Mouse (Mus musculus): ENCODE data around the gene Vps16. TPM values are rescaled to one million over a fixed set of nuclear protein-coding genes. Genes with fewer than 3 reads are reported as not detected.
A peak's percentile ranks its signal among the peaks of the same experiment; 100 is the strongest.

Gene Vps16
- total RNA-seq, 2 experiments from 2014 or later: 78.0 to 78.3 TPM

- no peak for DNase-seq (ENCODE audit: low spot score in 2 of 2)
- intact Hi-C loops (cut with DNase I): loop anchor here (5.0 kb wide), 1 partner anchor 40 kb away; no protein-coding TSS in a partner anchor
Measured at GRCm38 (mm10) chr2:130452266-130452665, 28.1 kb downstream of the Vps16 start.

GRCm38 (mm10) chr2:130453421-130453820 lies 29.3 kb downstream of the Vps16 start:
- peak in 1 of 2 experiments; percentile 41 for DNase-seq (ENCODE audit: low spot score in 2 of 2)
- intact Hi-C loops (cut with DNase I): loop anchor here (5.0 kb wide), 1 partner anchor 39 kb away; no protein-coding TSS in a partner anchor

- DNase-seq (ENCODE audit: low spot score in 2 of 2): peak; percentile 38 to 41
- intact Hi-C loops (cut with DNase I): loop anchor here (5.0 kb wide), 1 partner anchor 37 kb away; no protein-coding TSS in a partner anchor
Measured at GRCm38 (mm10) chr2:130454748-130455370, 30.7 kb downstream of the Vps16 start.

GRCm38 (mm10) chr2:130457871-130458270 lies 33.7 kb downstream of the Vps16 start:
- intact Hi-C loops (cut with DNase I): no loop called here

GRCm38 (mm10) chr2:130459576-130459975 lies 35.4 kb downstream of the Vps16 start:
- intact Hi-C loops (cut with DNase I): no loop called here
- no peak for DNase-seq (ENCODE audit: low spot score in 2 of 2)

More at GRCm38 (mm10) chr2:130457871-130458270, 33.7 kb downstream of the Vps16 start:
- no peak for DNase-seq (ENCODE audit: low spot score in 2 of 2)

GRCm38 (mm10) chr2:130461287-130462071 lies 37.3 kb downstream of the Vps16 start:
- intact Hi-C loops (cut with DNase I): no loop called here
- no peak for DNase-seq (ENCODE audit: low spot score in 2 of 2)

GRCm38 (mm10) chr2:130466438-130466837 lies 42.3 kb downstream of the Vps16 start:
- intact Hi-C loops (cut with DNase I): no loop called here

GRCm38 (mm10) chr2:130469366-130469765 lies 45.2 kb downstream of the Vps16 start:
- no peak for DNase-seq (ENCODE audit: low spot score in 2 of 2)
- intact Hi-C loops (cut with DNase I): no loop called here

More at GRCm38 (mm10) chr2:130466438-130466837, 42.3 kb downstream of the Vps16 start:
- no peak for DNase-seq (ENCODE audit: low spot score in 2 of 2)

- intact Hi-C loops (cut with DNase I): no loop called here
Measured at GRCm38 (mm10) chr2:130469935-130470334, 45.8 kb downstream of the Vps16 start.

GRCm38 (mm10) chr2:130472908-130473510 lies 48.9 kb downstream of the Vps16 start:
- DNase-seq (ENCODE audit: low spot score in 2 of 2): no peak
- intact Hi-C loops (cut with DNase I): no loop called here

More at GRCm38 (mm10) chr2:130469935-130470334, 45.8 kb downstream of the Vps16 start:
- DNase-seq (ENCODE audit: low spot score in 2 of 2): no peak

- DNase-seq (ENCODE audit: low spot score in 2 of 2): no peak
- intact Hi-C loops (cut with DNase I): no loop called here
Measured at GRCm38 (mm10) chr2:130475764-130476163, 51.6 kb downstream of the Vps16 start.

GRCm38 (mm10) chr2:130476666-130477297 lies 52.6 kb downstream of the Vps16 start:
- DNase-seq (ENCODE audit: low spot score in 2 of 2): no peak
- intact Hi-C loops (cut with DNase I): no loop called here

- intact Hi-C loops (cut with DNase I): no loop called here
- no peak for DNase-seq (ENCODE audit: low spot score in 2 of 2)
Measured at GRCm38 (mm10) chr2:130482177-130482576, 58.0 kb downstream of the Vps16 start.

- DNase-seq (ENCODE audit: low spot score in 2 of 2): no peak
- intact Hi-C loops (cut with DNase I): no loop called here
Measured at GRCm38 (mm10) chr2:130482700-130483099, 58.6 kb downstream of the Vps16 start.

- intact Hi-C loops (cut with DNase I): no loop called here
- no peak for DNase-seq (ENCODE audit: low spot score in 2 of 2)
Measured at GRCm38 (mm10) chr2:130484206-130484605, 60.1 kb downstream of the Vps16 start.

- no peak for DNase-seq (ENCODE audit: low spot score in 2 of 2)
- intact Hi-C loops (cut with DNase I): no loop called here
Measured at GRCm38 (mm10) chr2:130488002-130488401, 63.9 kb downstream of the Vps16 start.

- intact Hi-C loops (cut with DNase I): no loop called here
- DNase-seq (ENCODE audit: low spot score in 2 of 2): no peak
Measured at GRCm38 (mm10) chr2:130488600-130488999, 64.5 kb downstream of the Vps16 start.

GRCm38 (mm10) chr2:130491162-130491561 lies 67.0 kb downstream of the Vps16 start:
- DNase-seq (ENCODE audit: low spot score in 2 of 2): no peak
- intact Hi-C loops (cut with DNase I): loop anchor here (5.0 kb wide), 1 partner anchor 39 kb away; the partner anchor contains the start of gene Ptpra

- intact Hi-C loops (cut with DNase I): loop anchor here (5.0 kb wide), 1 partner anchor 39 kb away; the partner anchor contains the start of gene Ptpra
Measured at GRCm38 (mm10) chr2:130491587-130491986, 67.4 kb downstream of the Vps16 start.

More at GRCm38 (mm10) chr2:130491587-130491986, 67.4 kb downstream of the Vps16 start:
- peak; percentile 34 to 38 for DNase-seq (ENCODE audit: low spot score in 2 of 2)
